Mouse (Mus musculus) ES-CJ7 (cell line): ENCODE results near the gene Tcam1.

Source experiments
- DNase-seq: peaks from one replicate; pipeline ENCODE4 v3.0.0; 2011; ENCODE audit warnings: low read depth, low spot score

The Tcam1 gene

DNA sequence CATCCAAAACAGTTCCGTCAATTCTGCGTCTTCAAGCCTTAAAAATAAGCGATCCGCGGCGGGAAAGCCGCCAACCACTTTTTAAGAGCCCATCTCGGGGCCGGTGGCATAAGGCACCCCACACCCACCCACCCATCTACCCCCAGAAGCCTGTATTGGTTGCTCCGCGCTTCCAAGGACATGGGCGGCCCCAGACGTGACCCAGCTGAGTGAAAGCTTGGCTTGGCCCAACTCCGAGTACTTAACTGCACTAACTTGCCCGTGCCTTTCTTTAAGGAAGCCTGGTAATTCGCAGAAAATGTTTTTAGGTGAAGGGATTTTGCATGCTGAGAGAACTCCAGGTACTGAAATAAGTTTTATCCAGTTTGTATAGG is 3.2 kb upstream of the Tcam1 start:
- no peak for DNase-seq

- no peak for DNase-seq
Measured at GRCm38 (mm10) chr11:106273811-106274210, 2.7 kb upstream of the Tcam1 start.

- peak; percentile 56 for DNase-seq
Measured at GRCm38 (mm10) chr11:106274374-106274773, 2.1 kb upstream of the Tcam1 start.

- DNase-seq: peak; percentile 74
Measured at GRCm38 (mm10) chr11:106274971-106275411, 1.5 kb upstream of the Tcam1 start.

GRCm38 (mm10) chr11:106282452-106282851 is 6.0 kb downstream of the Tcam1 start:
- DNase-seq: no peak

GRCm38 (mm10) chr11:106283371-106283770 is 6.9 kb downstream of the Tcam1 start:
- no peak for DNase-seq

DNA sequence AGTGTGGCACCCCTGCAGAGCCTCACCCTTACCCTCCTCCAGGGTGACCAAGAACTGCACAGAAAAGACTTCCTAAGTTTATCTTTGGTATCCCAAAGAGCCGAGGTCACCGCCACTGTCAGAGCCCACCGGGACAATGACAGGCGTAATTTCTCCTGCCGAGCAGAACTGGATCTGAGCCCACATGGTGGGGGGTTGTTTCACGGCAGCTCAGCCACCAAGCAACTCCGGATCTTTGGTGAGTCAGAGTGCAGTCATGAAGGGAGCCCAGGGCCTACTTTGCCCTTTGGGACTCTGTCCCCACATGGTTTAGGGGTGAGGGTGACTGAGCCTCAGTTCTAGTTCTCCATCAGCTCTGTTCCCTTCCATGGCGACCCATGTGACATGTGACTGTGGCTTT is 7.7 kb downstream of the Tcam1 start:
- DNase-seq: no peak

GRCm38 (mm10) chr11:106286206-106286605 is 9.7 kb downstream of the Tcam1 start:
- DNase-seq: no peak

- no peak for DNase-seq
Measured at GRCm38 (mm10) chr11:106286987-106287386, 10.5 kb downstream of the Tcam1 start.

DNA sequence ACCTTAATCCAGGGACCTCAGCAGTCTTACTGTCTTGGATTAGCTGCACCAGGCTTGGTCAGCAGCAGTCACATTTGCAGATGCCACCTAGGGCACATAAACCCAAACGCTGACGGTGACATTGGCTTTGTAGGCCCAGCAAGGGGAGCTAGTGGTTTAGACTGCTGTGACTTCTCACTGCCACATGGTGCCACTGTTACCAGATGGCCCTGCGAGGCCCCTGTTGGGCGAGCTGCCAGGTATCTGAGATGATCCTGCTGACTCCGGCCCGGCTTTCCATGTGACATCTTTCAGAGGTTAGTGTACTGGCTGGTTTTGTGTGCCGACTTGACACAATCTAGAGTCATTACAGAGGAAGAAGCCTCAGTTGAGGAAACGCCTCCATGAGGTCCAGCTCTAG is 12.9 kb downstream of the Tcam1 start:
- DNase-seq: no peak

DNA sequence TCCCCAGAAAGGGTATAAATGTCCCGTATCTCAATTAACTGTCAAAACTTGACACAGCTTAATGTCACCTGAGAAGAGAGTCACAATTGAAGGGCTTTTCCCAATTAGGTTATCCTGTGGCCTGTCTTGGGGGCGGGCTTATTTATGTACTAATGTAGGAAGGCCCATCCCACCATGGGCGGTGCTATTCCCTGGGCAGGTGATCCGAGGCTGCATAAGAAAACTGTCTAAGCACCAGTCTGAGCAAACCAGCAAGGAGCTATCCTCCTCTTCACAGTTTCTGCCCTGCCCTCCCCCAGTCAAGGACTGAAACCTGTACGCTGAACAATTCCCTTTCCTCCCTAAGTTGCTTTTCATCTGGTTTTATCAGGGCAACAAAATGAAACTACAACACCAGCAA is 13.9 kb downstream of the Tcam1 start:
- DNase-seq: no peak

DNA sequence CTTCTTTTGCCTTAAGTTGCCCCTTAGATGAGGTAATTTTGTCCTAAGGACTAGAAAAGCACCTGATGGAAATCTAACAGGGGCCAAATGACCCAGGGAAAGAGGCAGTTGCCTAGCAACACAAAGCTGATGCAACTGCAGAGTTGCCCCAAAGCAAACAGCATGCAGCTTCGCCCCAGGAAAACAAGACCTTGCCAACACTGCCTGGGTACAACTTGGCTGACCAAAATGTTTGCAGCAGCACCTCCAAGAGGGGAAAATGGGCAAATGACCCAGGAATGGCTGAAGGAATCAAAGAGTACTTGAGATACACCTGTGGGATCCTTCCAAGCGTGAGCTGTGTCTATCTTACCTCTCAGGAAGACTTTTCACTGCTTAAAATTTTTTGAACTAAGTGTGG is 15.4 kb downstream of the Tcam1 start:
- DNase-seq: no peak

DNA sequence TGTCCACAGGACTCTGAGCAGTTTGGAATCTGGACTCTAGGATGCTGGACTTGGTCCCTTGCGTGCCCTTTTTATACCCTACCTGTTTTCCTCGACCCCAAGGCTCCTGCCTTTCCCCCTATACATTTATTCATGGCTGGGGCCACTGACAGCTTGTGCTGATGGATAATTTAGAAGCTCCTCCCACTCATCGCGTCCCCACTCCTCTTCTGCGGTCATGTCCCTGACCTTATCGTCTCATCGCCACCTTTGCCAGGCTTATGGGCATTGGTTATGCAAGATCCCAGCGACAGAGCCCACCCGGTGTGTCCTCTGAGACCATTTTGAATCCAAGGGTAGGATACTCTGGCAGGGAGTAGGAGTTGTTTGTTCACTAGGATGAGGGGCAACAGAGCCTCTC is 25.3 kb downstream of the Tcam1 start, which contains the start of gene Gh:
Gene Gh (minus strand): TSS at position 101 of the 400 bp plus-strand sequence.
- no peak for DNase-seq

- DNase-seq: peak; percentile 89
Measured at GRCm38 (mm10) chr11:106302634-106303033, 26.2 kb downstream of the Tcam1 start.

DNA sequence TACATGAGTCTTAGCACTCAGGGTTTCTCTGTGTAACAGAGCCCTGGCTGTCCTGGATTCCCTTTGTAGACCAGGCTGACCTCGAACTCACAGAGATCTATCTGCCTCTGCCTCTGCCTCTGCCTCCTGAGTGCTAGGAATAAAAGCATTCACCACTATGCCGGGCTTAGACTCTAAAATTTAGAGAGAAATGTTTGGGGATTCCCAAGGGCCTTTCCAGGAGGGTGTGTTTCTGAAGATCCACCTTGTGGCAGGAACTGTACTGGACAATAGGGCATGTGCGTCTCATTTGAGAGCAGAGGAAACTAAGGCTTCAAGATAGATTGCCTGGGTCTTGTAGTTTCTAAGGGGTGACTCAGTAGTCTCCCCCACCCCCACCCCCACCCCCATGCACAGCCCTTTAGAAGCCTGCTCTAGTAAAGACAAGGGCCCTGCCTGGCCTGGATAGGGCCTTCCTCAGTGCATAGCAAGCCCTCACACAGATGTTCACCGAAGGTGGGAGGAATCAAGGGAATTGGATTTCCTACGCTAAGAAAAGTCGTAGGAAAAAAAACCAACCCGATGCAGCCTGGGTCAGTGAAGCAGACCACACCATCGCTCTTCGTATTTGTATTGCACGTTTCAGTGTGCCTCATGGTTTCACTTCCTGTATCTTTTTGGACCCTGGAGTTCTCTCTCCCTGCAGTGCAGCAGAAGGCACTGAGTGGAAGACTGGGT is 29.0 kb downstream of the Tcam1 start:
- DNase-seq: no peak

GRCm38 (mm10) chr11:106306065-106306385 is 29.6 kb downstream of the Tcam1 start:
- no peak for DNase-seq

DNA sequence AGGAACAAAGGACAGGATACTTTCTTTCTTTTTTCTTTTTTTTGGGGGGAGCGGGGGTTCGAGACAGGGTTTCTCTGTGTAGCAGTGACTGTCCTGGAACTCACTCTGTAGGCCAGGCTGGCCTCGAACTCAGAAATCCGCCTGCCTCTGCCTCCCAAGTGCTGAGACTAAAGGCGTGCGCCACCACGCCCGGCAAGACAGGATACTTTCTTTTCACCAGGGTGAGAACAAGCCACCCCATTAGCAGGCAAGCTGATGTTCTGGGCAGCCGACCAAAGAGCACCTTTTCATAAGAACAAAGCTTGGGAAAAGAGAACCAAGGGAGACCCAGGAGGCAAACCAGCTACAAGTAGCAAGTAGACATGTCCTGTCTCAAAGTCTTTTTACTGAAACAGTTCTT is 30.3 kb downstream of the Tcam1 start:
- no peak for DNase-seq

DNA sequence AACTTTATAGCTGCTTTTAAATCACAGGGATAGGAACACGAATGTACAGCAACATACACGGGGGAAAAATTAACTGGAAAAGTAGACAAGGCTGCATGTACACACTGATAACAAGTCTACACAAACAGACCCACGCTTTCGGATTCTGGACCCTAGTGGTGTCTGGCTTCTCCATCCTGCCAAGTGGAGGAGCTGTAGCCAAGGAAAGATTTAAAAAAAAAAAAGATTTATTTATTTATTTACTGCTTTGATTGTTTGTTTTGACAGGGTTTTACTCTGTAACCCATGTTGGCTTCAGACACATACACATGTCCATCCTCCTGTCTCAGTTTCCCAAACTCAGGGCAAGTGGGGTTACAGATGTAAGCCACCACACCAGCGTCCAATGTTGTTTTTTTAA is 31.0 kb downstream of the Tcam1 start:
- DNase-seq: no peak

DNA sequence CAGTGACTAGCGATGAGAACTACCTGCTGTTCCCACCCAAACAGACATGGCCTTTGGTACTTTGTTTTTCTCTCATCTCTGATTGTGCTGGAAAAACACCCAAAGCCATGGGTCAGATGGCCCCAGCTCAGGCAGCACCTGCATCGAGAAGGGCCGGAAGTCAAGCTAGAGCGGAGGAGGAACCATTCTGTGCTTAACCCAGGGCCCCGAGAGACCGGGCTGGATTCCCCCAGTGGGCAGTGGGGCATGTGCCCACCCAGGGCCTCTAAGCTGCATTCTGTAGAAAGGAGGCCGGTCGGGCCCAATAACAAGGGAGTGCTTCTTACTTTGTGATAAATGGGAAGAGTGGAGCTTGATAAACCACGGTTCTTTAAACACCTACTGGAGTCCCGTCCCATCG is 31.7 kb downstream of the Tcam1 start:
- no peak for DNase-seq

DNA sequence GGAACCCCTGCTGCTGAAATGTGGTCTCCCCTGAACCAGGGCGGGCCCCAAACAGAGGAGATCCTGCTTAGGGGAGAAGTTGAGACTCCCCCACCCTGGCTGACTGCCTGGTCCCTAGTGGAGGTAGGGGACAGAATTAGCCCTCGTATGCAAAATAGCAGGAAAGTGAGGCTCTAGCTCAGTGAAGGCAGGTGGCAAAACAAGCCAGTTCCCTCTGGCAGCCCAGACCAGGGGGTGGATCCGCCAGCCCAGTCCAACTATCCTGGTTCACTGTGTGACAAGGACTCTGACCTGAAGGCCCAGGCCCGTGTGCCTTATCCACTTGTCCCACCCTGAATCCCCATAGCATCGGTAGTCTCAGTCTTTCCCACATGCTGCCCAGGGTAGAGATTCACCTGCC is 33.7 kb downstream of the Tcam1 start:
- DNase-seq: no peak

GRCm38 (mm10) chr11:106313533-106313932 is 37.1 kb downstream of the Tcam1 start:
- DNase-seq: peak; percentile 69

DNA sequence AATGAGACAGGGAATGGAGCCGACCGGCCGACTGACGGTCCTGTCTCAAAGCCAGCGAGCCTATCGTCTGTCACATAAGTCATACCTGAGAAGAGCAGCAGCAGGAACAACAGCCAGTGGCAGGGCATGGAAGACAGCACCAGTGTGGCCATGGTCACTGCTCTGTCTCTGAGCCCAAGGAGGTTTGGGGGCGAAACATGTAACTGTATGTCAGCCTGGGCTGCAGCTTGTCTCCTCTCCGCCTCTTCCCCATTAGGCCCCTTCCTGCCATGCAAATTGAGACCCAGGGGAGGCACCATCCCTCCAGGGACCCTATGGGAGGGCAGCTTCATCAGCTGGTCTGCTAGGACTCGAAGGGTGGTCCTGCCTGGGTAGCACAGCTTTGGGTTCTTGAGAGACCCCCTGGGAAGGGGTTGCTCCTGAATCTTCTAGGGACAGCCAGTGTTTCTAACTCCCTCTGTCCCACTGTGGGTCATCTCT is 37.9 kb downstream of the Tcam1 start, which contains the start of gene Cd79b:
Gene Cd79b (minus strand): TSS at position 430 of the 480 bp plus-strand sequence.
- no peak for DNase-seq

- DNase-seq: no peak
Measured at GRCm38 (mm10) chr11:106316416-106316815, 39.9 kb downstream of the Tcam1 start.

DNA sequence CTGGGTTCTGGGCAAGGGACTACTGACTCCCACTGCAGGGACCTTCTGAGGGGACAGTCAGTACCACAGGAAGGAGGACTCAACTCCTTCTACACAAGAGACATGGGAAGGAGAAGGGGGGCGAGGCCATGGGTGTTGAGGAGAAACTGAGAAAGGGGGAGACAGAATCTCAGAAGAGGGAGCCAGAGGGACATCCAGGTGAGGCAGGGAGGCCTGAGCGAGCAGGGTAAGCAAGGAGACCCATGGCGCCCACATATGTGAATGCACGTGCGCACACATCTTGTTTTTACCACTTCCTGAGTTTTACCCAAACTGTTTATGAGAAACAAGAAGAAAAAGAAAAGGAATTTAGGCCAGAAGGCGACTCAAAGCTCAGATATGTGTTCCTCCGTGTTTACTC is 41.3 kb downstream of the Tcam1 start:
- DNase-seq: no peak
